Mouse (Mus musculus) C2C12 (cell line): ENCODE measurements around the gene Mrtfb.

Experiments used
- CEBPB ChIP-seq: IDR thresholded peaks from one replicate; pipeline ENCODE4 v1.6.1; 2011; ENCODE audit warnings: low read depth, mild to moderate bottlenecking, control low read depth, moderate library complexity
- CTCF ChIP-seq: IDR thresholded peaks from one replicate; pipeline ENCODE4 v1.5.1; 2011; ENCODE audit not compliant: control insufficient read depth, insufficient read depth, insufficient read length
- FOSL1 ChIP-seq: IDR thresholded peaks from one replicate; pipeline ENCODE4 v1.8.0; 2011; ENCODE audit warnings: mild to moderate bottlenecking, low read length; ENCODE audit not compliant: poor library complexity, insufficient read depth, severe bottlenecking
- MAX ChIP-seq: IDR thresholded peaks from one replicate; pipeline ENCODE4 v1.6.1; 2011; ENCODE audit warnings: mild to moderate bottlenecking, control low read depth
- MYOD1 ChIP-seq: IDR thresholded peaks from one replicate; pipeline ENCODE4 v1.6.1; 2011; ENCODE audit warnings: low read depth; ENCODE audit not compliant: control insufficient read depth, insufficient read length
- MYOG ChIP-seq: IDR thresholded peaks from one replicate; pipeline ENCODE4 v1.6.1; 2011; ENCODE audit not compliant: control insufficient read depth, insufficient read length; ENCODE audit errors: extremely low read depth
- USF1 ChIP-seq: IDR thresholded peaks from one replicate; pipeline ENCODE4 v1.6.1; 2011; ENCODE audit warnings: low read depth, mild to moderate bottlenecking, control low read depth, moderate library complexity

DNA sequence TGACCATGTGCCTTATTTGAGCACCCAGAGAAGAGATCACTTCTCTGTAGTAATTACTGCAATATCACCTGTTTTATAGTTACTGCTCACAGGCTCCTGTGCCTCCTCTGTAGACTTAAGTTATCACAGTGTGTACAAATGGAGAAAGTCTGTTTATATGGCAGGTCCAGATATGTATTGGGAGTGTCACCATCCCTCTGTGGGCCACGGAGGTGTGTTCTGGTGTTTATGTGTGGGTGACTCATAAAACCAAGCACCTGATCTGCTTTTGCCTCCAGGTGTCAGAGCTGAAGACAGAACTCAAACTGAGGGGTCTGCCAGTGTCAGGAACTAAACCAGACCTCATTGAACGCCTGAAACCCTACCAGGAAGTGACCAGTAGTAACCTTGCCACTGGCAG lies 144.1 kb downstream of the Mrtfb start:
- TF ChIP-seq MYOG (no peak), CTCF (no peak), USF1 (no peak), MYOD1 (no peak), MAX (no peak), FOSL1 (no peak), CEBPB (no peak)
